ENCODE assay signal across 23 mouse cellular contexts in the genomic region with DNA sequence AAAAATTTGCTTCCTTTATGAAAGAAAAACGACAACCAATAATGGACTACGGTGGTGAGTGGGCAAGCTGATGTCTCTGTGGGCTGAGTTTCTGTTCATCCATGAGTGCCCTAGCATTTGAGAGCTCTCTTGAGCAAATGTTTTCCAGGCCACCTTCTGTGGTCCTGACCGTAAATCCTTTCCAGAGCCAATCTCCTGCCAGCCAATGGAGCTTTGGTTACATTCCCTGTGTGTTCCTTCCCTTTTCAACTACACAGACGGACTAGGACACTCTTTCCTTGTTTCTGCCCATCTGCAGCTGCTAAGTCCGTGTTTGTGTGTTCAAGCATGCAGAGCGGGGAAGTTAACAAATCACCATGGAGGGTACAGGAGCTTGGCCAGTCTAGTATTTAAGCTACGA. TPM values are rescaled to one million over a fixed set of nuclear protein-coding genes. Genes with fewer than 3 reads are reported as not detected.
DNase-seq lines count a peak whose midpoint lies in the region; ATAC-seq lines count a peak whose summit lies in the region.
"Had no signal": no experiment of that assay in that cellular context is flagged by ENCODE, and none has a peak within 500 bp of the region (broad histone marks: within the 10 kb centered on the region; RNA-seq: fewer than 3 reads in every experiment).

No protein-coding gene starts in this region.

- no peaks in the 10 kb centered on the region for H3K36me3 ChIP-seq in kidney, embryonic 14.5 days (ENCODE audit: control insufficient read depth, insufficient read depth, low read length)
- H3K36me3 ChIP-seq in limb, embryonic 10.5 days = no peaks in the 10 kb centered on the region
- H3K36me3 ChIP-seq: embryonic facial prominence, embryonic 15.5 days; forebrain, embryonic 15.5 days; heart, embryonic 10.5 days had no signal

- no peak overlapping the region for H3K9ac ChIP-seq in kidney, embryonic 14.5 days (ENCODE audit: low read depth, low read length)
- H3K9ac ChIP-seq: embryonic facial prominence, embryonic 15.5 days; forebrain, embryonic 15.5 days; hindbrain, embryonic 12.5 days had no signal

- whole genome bisulfite sequencing in kidney, embryonic 14.5 days = 39% methylated on average over 7 of the region's 7 CpGs
- WGBS in limb, embryonic 10.5 days = 80% methylated on average over 7 of the region's 7 CpGs

- H3K4me1 ChIP-seq in kidney, embryonic 14.5 days (ENCODE audit: control insufficient read depth, insufficient read depth, low read length) = no peaks in the 10 kb centered on the region
- H3K4me1 ChIP-seq in limb, embryonic 10.5 days = no peaks in the 10 kb centered on the region
- H3K4me1 ChIP-seq: embryonic facial prominence, embryonic 15.5 days; forebrain, embryonic 10.5 days; forebrain, embryonic 15.5 days; heart, embryonic 10.5 days; hindbrain, embryonic 12.5 days had no signal

- no peak overlapping the region for H3K27ac ChIP-seq in kidney, embryonic 14.5 days (ENCODE audit: low read depth, low read length)
- no peak overlapping the region for H3K27ac ChIP-seq in limb, embryonic 10.5 days
- H3K27ac ChIP-seq: embryonic facial prominence, embryonic 15.5 days; forebrain, embryonic 10.5 days; forebrain, embryonic 15.5 days; heart, embryonic 10.5 days; hindbrain, embryonic 12.5 days had no signal

- ATAC-seq in kidney, embryonic 14.5 days (ENCODE audit: low FRiP score, low TSS enrichment) = peak; percentile 56; the same call in 1 of the 2 replicates
- ATAC-seq: forebrain, embryonic 15.5 days; hindbrain, embryonic 16.5 days had no signal

- no peak overlapping the region for H3K4me3 ChIP-seq in kidney, embryonic 14.5 days (ENCODE audit: low read length)
- H3K4me3 ChIP-seq in limb, embryonic 10.5 days = no peak overlapping the region
- H3K4me3 ChIP-seq: embryonic facial prominence, embryonic 15.5 days; erythroblast, embryonic 14.5 days; forebrain, embryonic 10.5 days; forebrain, embryonic 15.5 days; heart, embryonic 10.5 days; hindbrain, embryonic 12.5 days had no signal

- DNase-seq in embryo, embryonic 11 days = peak; percentile 10
- DNase-seq in embryo, embryonic 10 days (ENCODE audit: low spot score) = no peak
- no peak for DNase-seq in kidney, postnatal 14 days
- peak; percentile 45 for DNase-seq in retina, postnatal 1 day
- no peak for DNase-seq in retina, embryonic 14.5 days (ENCODE audit: low spot score)
- no peak for DNase-seq in limb, embryonic 10.5 days (ENCODE audit: low spot score)
- DNase-seq: adrenal gland, adult 2 months; adrenal gland, postnatal 25 days; cerebellum, adult 18-20 months; cerebellum, adult 9-11 months; gastrocnemius, postnatal 10 days; heart, adult 18-20 months; heart, postnatal 10 days; heart, postnatal 4 days had no signal

- no peak overlapping the region; the same call in 1 of the 2 replicates for H3K4me2 ChIP-seq in kidney, embryonic 14.5 days (replicated peaks; ENCODE audit: low read depth, low read length)
- H3K4me2 ChIP-seq: embryonic facial prominence, embryonic 15.5 days; forebrain, embryonic 15.5 days; hindbrain, embryonic 12.5 days had no signal

- H3K9me3 ChIP-seq in kidney, embryonic 14.5 days (ENCODE audit: control insufficient read depth, low read length) = no peaks in the 10 kb centered on the region
- H3K9me3 ChIP-seq in limb, embryonic 10.5 days (replicated peaks) = no peaks in the 10 kb centered on the region
- H3K9me3 ChIP-seq: embryonic facial prominence, embryonic 15.5 days; forebrain, embryonic 10.5 days; forebrain, embryonic 15.5 days; heart, embryonic 10.5 days; hindbrain, embryonic 12.5 days had no signal

- no peaks in the 10 kb centered on the region for H3K27me3 ChIP-seq in kidney, embryonic 14.5 days (ENCODE audit: control insufficient read depth, insufficient read depth, low read length)
- H3K27me3 ChIP-seq in limb, embryonic 10.5 days (ENCODE audit: low read depth, poor library complexity, severe bottlenecking) = peaks cover 4% of the 10 kb centered on the region; the same call in 1 of the 2 replicates
- H3K27me3 ChIP-seq: CH12.LX; embryonic facial prominence, embryonic 15.5 days; forebrain, embryonic 15.5 days; hindbrain, embryonic 12.5 days had no signal

RNA-seq across cellular contexts. Expression of a gene that starts 6.1 kb away (rescaled TPM):
- polyA plus RNA-seq in kidney, embryonic 14.5 days (2014; fragmentation: Nextera tagmentation; extraction: Ambion mirVana) = 2.5 and 3.1 TPM in 2 replicates
- polyA plus RNA-seq in limb, embryonic 10.5 days (2016; fragmentation: Nextera tagmentation; extraction: Ambion mirVana) = 2.3 and 2.5 TPM in 2 replicates
- polyA plus RNA-seq: erythroblast, embryonic 14.5 days had no signal

RNA-seq across cellular contexts. Expression of a gene that starts 22.5 kb away (rescaled TPM):
- polyA plus RNA-seq in kidney, embryonic 14.5 days (2014; fragmentation: Nextera tagmentation; extraction: Ambion mirVana) = 8.6 and 12.1 TPM in 2 replicates
- polyA plus RNA-seq in limb, embryonic 10.5 days (2016; fragmentation: Nextera tagmentation; extraction: Ambion mirVana) = 8.6 and 11.2 TPM in 2 replicates

RNA-seq across cellular contexts. Expression of a gene that starts 23.7 kb away (rescaled TPM):
- polyA plus RNA-seq in kidney, embryonic 14.5 days (2014; fragmentation: Nextera tagmentation; extraction: Ambion mirVana) = 23.4 and 29.7 TPM in 2 replicates
- polyA plus RNA-seq in limb, embryonic 10.5 days (2016; fragmentation: Nextera tagmentation; extraction: Ambion mirVana) = 24.9 and 30.9 TPM in 2 replicates
- polyA plus RNA-seq: erythroblast, embryonic 14.5 days had no signal

Comparison
In these comparisons a context has a peak if more than half of its experiments do, and no peak if none do; other contexts are left out.
1. DNase-seq: peak in embryo, embryonic 11 days (single experiment) and retina, postnatal 1 day (single experiment); none in embryo, embryonic 10 days (single experiment), kidney, postnatal 14 days (single experiment), retina, embryonic 14.5 days (single experiment) and limb, embryonic 10.5 days (single experiment).